Mouse (Mus musculus): ENCODE measurements around the gene Nfix. TPM values are rescaled to one million over a fixed set of nuclear protein-coding genes. Genes with fewer than 3 reads are reported as not detected.

Nfix gene
- total and polyA plus RNA-seq, 3 experiments: 68.7 to 297 (median 274) TPM

DNA sequence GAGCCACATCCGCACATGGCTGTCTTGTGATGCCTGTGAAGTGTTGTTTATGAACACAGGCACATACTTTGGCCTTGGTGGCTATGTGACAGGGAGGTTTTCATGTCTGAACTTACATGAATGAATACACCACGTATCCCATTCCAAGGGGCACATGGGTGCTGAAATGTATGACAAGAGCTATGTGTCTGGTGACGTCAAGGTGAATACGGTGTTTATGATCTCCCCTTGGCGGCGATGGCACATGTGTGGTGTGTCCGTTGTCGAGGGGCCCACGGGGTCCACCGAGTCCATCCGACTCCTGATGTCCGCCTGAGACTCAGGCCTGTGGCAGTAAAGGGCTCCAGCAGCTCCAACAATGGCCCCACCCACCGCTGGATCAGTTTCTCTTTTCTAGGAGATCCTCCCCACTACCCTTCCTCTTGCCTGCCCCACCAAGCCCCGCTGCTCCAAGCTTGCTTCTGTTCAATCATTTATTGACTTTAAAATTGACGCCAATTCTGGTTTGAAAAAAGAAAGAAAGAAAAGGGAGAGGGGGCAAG, 2.8 kb downstream of the Nfix start:
- Histone ChIP-seq H3K4me1 (ENCODE audit: control insufficient read depth, insufficient read depth, low read length) (peaks cover 31% of the 10 kb centered on the region), H3K27me3 (ENCODE audit: control insufficient read depth, insufficient read depth, low read length) (no peaks in the 10 kb centered on the region), H3K9ac (ENCODE audit: low read depth, low read length) (0 out of 2 replicates have a peak overlapping the region, but pooled peaks have one; percentile 13), H3K36me3 (ENCODE audit: control insufficient read depth, insufficient read depth, low read length) (no peaks in the 10 kb centered on the region), H3K4me3 (no peak overlapping the region), H3K79me2 (replicated peaks; ENCODE audit: control insufficient read depth, insufficient read depth, low read length) (peaks cover 8% of the 10 kb centered on the region), H3K27ac (peak overlapping the region; percentile 5; the same call in 1 of the 2 replicates)
- 81% methylated on average over 15 of the region's 15 CpGs for WGBS
- TF ChIP-seq EP300 (IDR thresholded peaks at IDR 0.05; ENCODE audit: insufficient read depth, low read depth, low read length) (no peak), CTCF (IDR thresholded peaks at IDR 0.05) (no peak), POLR2A (IDR thresholded peaks at IDR 0.05; ENCODE audit: insufficient read depth, low read depth, low read length) (no peak)
- peak in 1 of 2 experiments; percentile 52 for DNase-seq
- intact Hi-C loops (cut with DNase I): loop anchor here (5.0 kb wide), 1 partner anchor 35 kb away; no protein-coding TSS in a partner anchor

DNA sequence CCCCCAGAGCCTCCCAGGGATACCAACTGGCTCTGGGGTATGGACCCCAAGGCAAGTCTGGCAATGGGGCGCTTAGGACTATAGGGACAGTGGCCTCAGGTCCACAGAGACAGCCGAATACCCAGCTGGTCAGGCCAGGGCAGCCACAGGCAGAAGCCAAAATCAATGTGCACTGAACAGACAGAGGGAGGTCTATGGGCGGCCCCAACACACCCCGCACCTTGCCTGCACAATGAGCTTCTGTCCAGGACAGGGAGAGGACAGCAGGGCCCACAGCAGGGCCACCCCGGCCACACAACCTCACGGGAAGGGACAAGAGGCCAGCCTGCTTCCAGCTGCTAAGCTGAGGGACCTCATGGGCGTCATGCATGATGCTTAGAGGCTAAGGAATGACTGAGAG, 5.7 kb downstream of the Nfix start:
- peak overlapping the region; percentile 11 for H3K9ac ChIP-seq (ENCODE audit: low read depth, low read length)
- peaks cover 10% of the 10 kb centered on the region for H3K79me2 ChIP-seq (replicated peaks; ENCODE audit: control insufficient read depth, insufficient read depth, low read length)
- peak overlapping the region; percentile 86 for H3K27ac ChIP-seq
- H3K36me3 ChIP-seq (ENCODE audit: control insufficient read depth, insufficient read depth, low read length): no peaks in the 10 kb centered on the region
- TF ChIP-seq EP300 (IDR thresholded peaks at IDR 0.05; ENCODE audit: insufficient read depth, low read depth, low read length): no peak
- no peak for TF ChIP-seq POLR2A (IDR thresholded peaks at IDR 0.05; ENCODE audit: insufficient read depth, low read depth, low read length)
- no peak for TF ChIP-seq CTCF (IDR thresholded peaks at IDR 0.05)
- intact Hi-C loops (cut with DNase I): no loop called here
- H3K4me3 ChIP-seq: peak overlapping the region; percentile 8; the same call in 1 of the 2 replicates
- DNase-seq: peak in 1 of 2 experiments; percentile 66
- 33% methylated on average over 7 of the region's 7 CpGs for WGBS
- H3K4me1 ChIP-seq (ENCODE audit: control insufficient read depth, insufficient read depth, low read length): peaks cover 40% of the 10 kb centered on the region
- no peaks in the 10 kb centered on the region for H3K27me3 ChIP-seq (ENCODE audit: control insufficient read depth, insufficient read depth, low read length)

DNA sequence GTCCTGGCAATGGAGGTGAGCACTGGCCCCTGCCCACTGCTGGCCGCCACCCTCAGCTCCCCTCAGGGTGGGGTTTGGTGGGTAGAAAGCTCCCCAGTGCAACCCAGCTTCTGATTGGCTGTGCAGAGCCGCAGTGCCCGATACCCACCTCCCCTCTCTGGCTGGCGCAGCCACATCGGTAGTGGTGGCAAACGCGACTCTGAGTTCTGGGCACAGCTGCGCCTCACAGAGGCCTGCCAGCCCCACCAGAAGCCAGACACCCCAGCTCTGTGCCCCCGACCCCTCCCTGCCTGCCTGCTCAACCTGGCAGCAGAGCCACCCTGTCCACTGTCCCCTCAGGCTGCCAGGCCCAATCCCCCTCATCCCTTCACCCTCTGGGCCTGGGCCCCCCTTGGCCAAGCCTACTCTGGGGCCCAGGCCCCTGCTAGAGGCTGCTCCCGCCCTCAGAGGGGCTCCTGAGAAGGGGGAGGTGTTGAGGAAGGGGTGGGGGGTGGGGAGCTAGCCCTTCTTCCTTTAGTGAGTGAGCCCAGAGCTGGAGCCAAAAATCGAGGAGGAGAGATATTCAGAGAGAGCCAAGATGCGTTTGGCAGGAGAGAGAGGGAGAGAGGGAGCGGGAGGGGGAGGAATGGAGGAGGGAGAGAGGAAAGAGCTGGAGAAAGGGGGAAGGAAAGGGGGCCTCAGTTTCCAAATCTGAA, 6.2 kb downstream of the Nfix start:
- WGBS: 43% methylated on average over 13 of the region's 13 CpGs
- intact Hi-C loops (cut with DNase I): no loop called here
- DNase-seq: peak; percentile 60 to 71

DNA sequence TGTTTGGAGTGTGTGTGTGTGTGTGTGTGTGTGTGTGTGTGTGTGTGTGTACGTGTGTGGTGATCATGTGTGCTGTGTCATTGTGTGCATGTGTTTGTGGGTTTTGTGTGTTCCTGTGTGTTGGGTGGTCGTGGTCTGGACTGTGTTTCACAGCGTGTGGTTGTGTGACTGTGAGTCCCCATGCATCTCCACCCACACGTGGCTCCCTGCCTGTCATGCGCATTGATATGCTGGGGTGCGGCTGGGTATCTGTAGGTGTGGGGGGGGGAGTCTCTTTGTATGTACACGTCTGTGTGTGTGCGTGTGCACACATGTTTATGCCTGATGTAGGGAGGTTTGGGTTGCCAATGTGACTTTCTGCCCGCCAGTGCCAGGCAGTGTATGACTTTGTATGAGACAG, 7.0 kb downstream of the Nfix start:
- Histone ChIP-seq H3K4me3 (no peak overlapping the region), H3K4me1 (ENCODE audit: control insufficient read depth, insufficient read depth, low read length) (peaks cover 44% of the 10 kb centered on the region), H3K27ac (peak overlapping the region; percentile 86), H3K9ac (ENCODE audit: low read depth, low read length) (no peak overlapping the region), H3K27me3 (ENCODE audit: control insufficient read depth, insufficient read depth, low read length) (no peaks in the 10 kb centered on the region), H3K36me3 (ENCODE audit: control insufficient read depth, insufficient read depth, low read length) (peaks cover 2% of the 10 kb centered on the region; the same call in 1 of the 2 replicates), H3K79me2 (replicated peaks; ENCODE audit: control insufficient read depth, insufficient read depth, low read length) (peaks cover 9% of the 10 kb centered on the region)
- DNase-seq: peak in 1 of 2 experiments; percentile 28
- intact Hi-C loops (cut with DNase I): no loop called here
- TF ChIP-seq CTCF (IDR thresholded peaks at IDR 0.05): no peak
- no peak for TF ChIP-seq EP300 (IDR thresholded peaks at IDR 0.05; ENCODE audit: insufficient read depth, low read depth, low read length)
- TF ChIP-seq POLR2A (IDR thresholded peaks at IDR 0.05; ENCODE audit: insufficient read depth, low read depth, low read length): no peak
- WGBS: 61% methylated on average over 9 of the region's 9 CpGs

More for the DNA sequence above, 6.2 kb downstream of the Nfix start:
- Histone ChIP-seq H3K4me1 (ENCODE audit: control insufficient read depth, insufficient read depth, low read length) (peaks cover 44% of the 10 kb centered on the region), H3K27ac (peak overlapping the region; percentile 86), H3K27me3 (ENCODE audit: control insufficient read depth, insufficient read depth, low read length) (no peaks in the 10 kb centered on the region), H3K36me3 (ENCODE audit: control insufficient read depth, insufficient read depth, low read length) (no peaks in the 10 kb centered on the region), H3K4me3 (peak overlapping the region; percentile 6; the same call in 1 of the 2 replicates), H3K9ac (ENCODE audit: low read depth, low read length) (peak overlapping the region; percentile 69), H3K79me2 (replicated peaks; ENCODE audit: control insufficient read depth, insufficient read depth, low read length) (peaks cover 10% of the 10 kb centered on the region)
- no peak for TF ChIP-seq POLR2A (IDR thresholded peaks at IDR 0.05; ENCODE audit: insufficient read depth, low read depth, low read length)
- TF ChIP-seq EP300 (IDR thresholded peaks at IDR 0.05; ENCODE audit: insufficient read depth, low read depth, low read length): 0 out of 2 replicates have a peak, but pooled peaks have one; percentile 4
- no peak for TF ChIP-seq CTCF (IDR thresholded peaks at IDR 0.05)

DNA sequence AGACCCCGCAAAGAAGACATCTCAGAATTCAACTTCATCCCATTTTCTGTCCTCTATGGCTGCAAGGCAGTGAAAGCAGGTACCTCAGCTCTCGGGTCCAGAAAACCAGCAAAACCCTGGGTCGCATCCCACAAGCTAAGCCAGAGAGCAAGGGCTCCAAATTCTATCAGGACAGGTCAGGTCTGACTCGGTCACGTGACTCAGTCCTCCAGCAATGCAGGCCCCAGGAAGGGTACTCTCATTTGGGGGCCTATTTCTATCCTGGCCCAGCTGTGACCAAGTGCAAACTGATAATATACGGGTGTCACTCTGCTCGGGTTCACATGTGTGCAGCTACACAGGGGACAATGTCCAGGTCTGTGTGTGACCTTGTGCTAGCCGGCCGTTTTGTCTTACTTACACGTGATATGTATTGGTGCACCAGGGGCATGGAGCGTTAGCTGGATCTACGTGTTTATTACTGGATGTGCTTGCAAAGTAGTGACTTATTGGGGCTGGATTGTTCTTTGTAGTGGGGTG, 7.7 kb downstream of the Nfix start:
- peak overlapping the region; percentile 90 for H3K27ac ChIP-seq
- no peaks in the 10 kb centered on the region for H3K27me3 ChIP-seq (ENCODE audit: control insufficient read depth, insufficient read depth, low read length)
- DNase-seq: peak in 1 of 2 experiments; percentile 26
- WGBS: 61% methylated on average over 12 of the region's 12 CpGs
- intact Hi-C loops (cut with DNase I): no loop called here
- peak overlapping the region; percentile 14; the same call in 1 of the 2 replicates for H3K9ac ChIP-seq (ENCODE audit: low read depth, low read length)
- H3K4me3 ChIP-seq: no peak overlapping the region
- peaks cover 44% of the 10 kb centered on the region for H3K4me1 ChIP-seq (ENCODE audit: control insufficient read depth, insufficient read depth, low read length)
- peaks cover 4% of the 10 kb centered on the region; the same call in 1 of the 2 replicates for H3K36me3 ChIP-seq (ENCODE audit: control insufficient read depth, insufficient read depth, low read length)
- no peak for TF ChIP-seq POLR2A (IDR thresholded peaks at IDR 0.05; ENCODE audit: insufficient read depth, low read depth, low read length)
- peaks cover 10% of the 10 kb centered on the region for H3K79me2 ChIP-seq (replicated peaks; ENCODE audit: control insufficient read depth, insufficient read depth, low read length)

Data from heart, adult 2 months (tissue).